Mouse (Mus musculus): ENCODE measurements around the gene Brwd3. TPM values are rescaled to one million over a fixed set of nuclear protein-coding genes. Genes with fewer than 3 reads are reported as not detected.

The Brwd3 gene
- polyA plus RNA-seq (2012; ENCODE audit: low replicate concordance): 0.36 and 1.1 TPM in 2 replicates

GRCm38 (mm10) chrX:108834090-108834774 lies at the start of gene Brwd3:
Gene Brwd3 (minus strand): TSS chrX:108834372.

Other genes with a start within 250 kb of the Brwd3 start
- gene Gm379, start 169.5 kb downstream of the Brwd3 start, polyA plus RNA-seq (2012; ENCODE audit: low replicate concordance): not detected in 2 replicates
- gene Hmgn5, start 179.0 kb upstream of the Brwd3 start, polyA plus RNA-seq (2012; ENCODE audit: low replicate concordance): 0.20 and 1.7 TPM in 2 replicates